Mouse (Mus musculus) liver, embryonic 15.5 days (tissue): Measurements from ENCODE around the gene Gna15. TPM values are rescaled to one million over a fixed set of nuclear protein-coding genes. Genes with fewer than 3 reads are reported as not detected.
A peak's percentile ranks its signal among the peaks of the same experiment; 100 is the strongest.

ENCODE experiments used
- ATAC-seq: fragments of 200-750 bp; cut with Nextera tagmentation; 2 replicates; pipeline ENCODE4 v1.8.0; 2017; ENCODE audit warnings: moderate number of reproducible peaks, mild to moderate bottlenecking, moderate library complexity; ENCODE audit not compliant: insufficient read depth
- H3K27ac ChIP-seq: fragments of 300-500 bp; sonication (generic); replicated peaks from 2 replicates; pipeline ENCODE4 v1.5.1; 2015; ENCODE audit warnings: mild to moderate bottlenecking, inconsistent platforms
- H3K27me3 ChIP-seq: fragments of 300-500 bp; sonication (generic); 2 replicates; pipeline ENCODE4 v1.6.1; 2015; ENCODE audit warnings: mild to moderate bottlenecking, inconsistent platforms
- H3K36me3 ChIP-seq: fragments of 300-500 bp; sonication (generic); replicated peaks from 2 replicates; pipeline ENCODE4 v1.6.1; 2015; ENCODE audit warnings: moderate library complexity, mild to moderate bottlenecking, inconsistent platforms
- H3K4me1 ChIP-seq: fragments of 300-500 bp; sonication (generic); replicated peaks from 2 replicates; pipeline ENCODE4 v1.6.1; 2015; ENCODE audit warnings: inconsistent platforms
- H3K4me2 ChIP-seq: fragments of 300-500 bp; sonication (generic); 2 replicates; pipeline ENCODE4 v1.6.1; 2015; ENCODE audit warnings: moderate library complexity, mild to moderate bottlenecking, inconsistent platforms
- H3K4me3 ChIP-seq: fragments of 300-500 bp; sonication (generic); replicated peaks from 2 replicates; pipeline ENCODE4 v1.5.1; 2015; ENCODE audit warnings: mild to moderate bottlenecking, inconsistent platforms
- H3K9ac ChIP-seq: fragments of 300-500 bp; sonication (generic); 2 replicates; pipeline ENCODE4 v1.6.1; 2015; ENCODE audit warnings: moderate library complexity, mild to moderate bottlenecking, inconsistent platforms
- H3K9me3 ChIP-seq: fragments of 300-500 bp; sonication (generic); replicated peaks from 2 replicates; pipeline ENCODE4 v1.6.1; 2016; ENCODE audit warnings: inconsistent platforms
- WGBS: fragments of 180-500 bp; shearing (Covaris S2); methylation state at CpG from one replicate; pipeline ENCODE4 v1.1.7; 2015; ENCODE audit warnings: mixed read lengths; ENCODE audit not compliant: insufficient replicate concordance; 5-methylcytosine and 5-hydroxymethylcytosine counted together
- polyA plus RNA-seq: library from polyadenylated mRNA; unstranded; fragments of >200 nt; fragmentation: Nextera tagmentation; extraction: Ambion mirVana; gene quantifications from 2 replicates; pipeline ENCODE4 v1.2.1, GENCODE M21; 2015

Gna15 gene
- polyA plus RNA-seq, result 4.3 and 5.6 TPM in 2 replicates

DNA sequence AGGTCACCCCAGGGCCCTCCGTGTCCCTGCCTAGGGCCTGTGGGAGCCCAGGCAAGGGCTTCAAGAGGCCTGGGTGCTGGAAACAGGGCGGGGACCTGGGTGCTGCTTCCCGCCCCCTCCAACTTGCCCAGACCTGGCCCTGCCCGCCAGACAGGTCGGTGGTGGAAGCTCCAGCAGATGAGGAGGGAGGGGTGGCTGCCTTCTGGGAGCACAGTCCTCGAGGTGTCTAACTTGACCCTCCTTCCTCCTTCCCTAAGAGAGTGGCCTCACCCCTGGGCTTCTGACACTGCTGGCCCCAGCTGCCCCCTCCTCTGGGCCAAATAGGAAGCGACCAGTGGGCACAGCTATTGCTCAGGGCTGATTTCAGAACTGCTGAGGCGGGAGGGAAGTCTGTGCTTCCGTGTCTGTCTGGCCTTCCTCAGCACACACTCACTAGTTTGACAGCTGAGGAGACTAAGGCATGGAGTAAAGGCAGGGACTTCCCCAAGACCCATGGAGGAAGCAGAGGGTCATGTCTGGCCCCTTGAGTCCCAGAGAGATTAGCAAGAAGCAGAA, at the start of gene Gna15:
Gene Gna15 (minus strand): TSS at position 175 of the 555 bp plus-strand sequence.
- peak; percentile 47 for ATAC-seq
- Histone ChIP-seq H3K4me3 (peak within 1 kb of the TSS; percentile 52), H3K27ac (peak within 1 kb of the TSS; percentile 78), H3K4me2 (peak within 1 kb of the TSS; percentile 69), H3K4me1 (peaks cover 50% of the 10 kb centered on the region), H3K27me3 (0 out of 2 replicates have a peak, but pooled peaks cover 4% of the 10 kb centered on the region), H3K9me3 (no peaks in the 10 kb centered on the region), H3K36me3 (0 out of 2 replicates have a peak, but pooled peaks cover 3% of the 10 kb centered on the region), H3K9ac (peak within 1 kb of the TSS; percentile 54)
- WGBS, result 1% methylated on average over 9 of the region's 9 CpGs

DNA sequence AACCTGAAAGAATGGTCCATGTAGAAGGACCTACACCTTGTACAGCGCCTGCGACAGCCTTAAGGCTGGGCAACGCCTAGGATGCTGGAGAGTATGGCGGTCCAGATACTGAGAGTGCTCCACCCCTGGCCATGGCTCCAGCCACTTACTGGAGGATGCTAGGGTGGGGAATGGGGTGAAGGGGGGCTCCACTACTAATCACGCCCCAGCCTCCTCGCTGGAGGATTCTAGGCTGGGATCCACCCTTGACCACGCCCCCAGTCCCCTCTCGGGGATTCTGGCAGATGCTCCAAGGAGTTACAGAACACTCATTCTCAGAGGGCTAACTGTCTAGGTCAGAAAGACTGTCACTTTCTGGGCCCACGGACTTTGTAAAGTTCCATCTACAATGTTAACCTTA, 49.0 kb upstream of the Gna15 start:
- ATAC-seq, result peak; percentile 57
- peaks cover 83% of the 10 kb centered on the region for H3K4me1 ChIP-seq
- peak overlapping the region; percentile 67 for H3K4me3 ChIP-seq
- H3K27me3 ChIP-seq, result peaks cover 68% of the 10 kb centered on the region
- H3K4me2 ChIP-seq, result peak overlapping the region; percentile 95
- peak overlapping the region; percentile 53 for H3K27ac ChIP-seq
- 21% methylated on average over 9 of the region's 9 CpGs for WGBS
- no peaks in the 10 kb centered on the region for H3K36me3 ChIP-seq
- H3K9me3 ChIP-seq, result no peaks in the 10 kb centered on the region
- H3K9ac ChIP-seq, result no peak overlapping the region

DNA sequence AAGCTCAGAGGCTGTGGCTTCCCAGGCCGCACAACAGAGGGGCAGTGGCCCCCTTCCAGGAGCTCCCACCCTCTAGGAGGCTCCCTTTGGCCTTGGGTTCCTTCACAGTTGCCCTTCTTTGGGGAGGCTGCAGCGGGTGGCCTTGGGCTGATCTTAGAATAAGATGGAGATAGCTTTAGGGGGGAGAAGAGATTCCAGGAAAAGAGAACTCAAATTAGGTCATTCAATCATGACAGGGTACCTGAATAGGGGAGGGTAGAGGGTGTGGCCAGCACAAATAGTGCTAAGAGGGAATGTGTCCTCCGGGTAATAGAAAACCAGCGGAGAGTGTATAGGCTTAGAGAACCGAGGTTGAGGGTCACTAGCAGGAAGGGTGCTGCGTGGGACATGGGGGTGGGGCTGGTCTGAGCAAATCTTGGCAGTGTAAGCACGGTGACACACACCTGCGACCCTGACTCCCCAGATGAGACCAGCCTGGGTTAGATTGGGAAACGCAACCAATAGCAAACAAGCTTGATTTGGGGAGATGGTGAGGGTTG, 48.2 kb upstream of the Gna15 start:
- 14% methylated on average over 9 of the region's 9 CpGs for WGBS
- Histone ChIP-seq H3K4me1 (peaks cover 83% of the 10 kb centered on the region), H3K27me3 (peaks cover 62% of the 10 kb centered on the region), H3K27ac (peak overlapping the region; percentile 53), H3K9ac (peak overlapping the region; percentile 30; the same call in 1 of the 2 replicates), H3K4me2 (peak overlapping the region; percentile 95), H3K9me3 (no peaks in the 10 kb centered on the region), H3K4me3 (peak overlapping the region; percentile 67), H3K36me3 (no peaks in the 10 kb centered on the region)
- 0 out of 2 replicates have a peak, but pooled peaks have one; percentile 1 for ATAC-seq

DNA sequence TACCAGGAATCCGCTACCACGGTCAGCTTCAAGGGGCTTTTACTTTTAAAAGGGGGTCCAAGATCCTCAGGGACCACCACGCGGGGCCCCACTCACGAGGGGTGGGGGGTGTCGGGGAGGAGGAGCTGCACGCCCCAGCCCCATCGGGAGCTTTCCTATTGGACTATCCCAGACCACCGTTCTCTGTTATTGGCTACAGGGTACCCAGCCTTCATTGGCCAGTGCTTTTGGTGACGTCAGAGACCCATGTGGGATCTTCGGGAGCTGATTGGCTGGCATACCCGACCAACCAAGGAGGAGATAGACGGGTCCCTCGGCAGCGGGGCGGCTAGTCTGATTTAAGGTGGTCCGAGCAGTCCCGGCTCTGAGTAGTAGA, 47.5 kb upstream of the Gna15 start:
- Histone ChIP-seq H3K9me3 (no peaks in the 10 kb centered on the region), H3K4me1 (peaks cover 83% of the 10 kb centered on the region), H3K4me2 (peak overlapping the region; percentile 95), H3K9ac (peak overlapping the region; percentile 55), H3K4me3 (peak overlapping the region; percentile 67), H3K27ac (peak overlapping the region; percentile 83), H3K27me3 (peaks cover 55% of the 10 kb centered on the region), H3K36me3 (no peaks in the 10 kb centered on the region)
- peak; percentile 85 for ATAC-seq
- under 1% methylated on average over 18 of the region's 18 CpGs for WGBS

DNA sequence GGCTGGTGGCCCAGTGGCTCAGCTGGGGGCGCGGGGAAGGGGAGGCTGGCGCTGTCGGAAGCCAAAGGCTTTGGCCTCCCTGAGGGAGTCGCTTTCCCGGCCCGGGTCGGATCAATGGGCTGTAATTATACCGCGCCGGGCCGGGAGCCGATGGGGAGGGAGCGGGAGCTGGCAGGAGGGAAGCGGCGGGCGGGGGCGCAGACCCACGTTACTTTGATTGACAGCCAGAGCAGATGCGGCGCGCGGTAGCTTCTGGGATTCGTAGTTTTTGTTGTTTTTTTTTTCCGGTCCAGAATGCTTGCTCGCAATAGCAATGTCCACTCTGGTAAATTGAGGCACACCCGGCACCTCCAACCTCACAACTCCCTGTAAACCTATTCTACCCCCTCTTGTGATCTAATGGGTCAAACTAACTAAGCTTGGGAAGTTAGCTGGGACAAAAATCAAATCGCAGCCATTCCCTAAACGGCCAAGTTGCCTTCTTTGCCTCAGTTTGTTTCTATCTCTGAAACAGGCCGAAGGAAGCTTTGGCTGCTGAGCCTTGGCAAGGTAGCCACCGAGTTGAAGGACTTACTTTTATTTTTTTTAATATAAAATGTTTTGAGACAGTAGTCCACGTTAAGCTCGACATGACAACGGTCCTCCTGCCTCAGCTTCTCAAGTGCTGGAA, 46.9 kb upstream of the Gna15 start:
- Histone ChIP-seq H3K4me3 (peak overlapping the region; percentile 67), H3K4me1 (peaks cover 79% of the 10 kb centered on the region), H3K9me3 (no peaks in the 10 kb centered on the region), H3K36me3 (peaks cover 4% of the 10 kb centered on the region), H3K4me2 (peak overlapping the region; percentile 95), H3K27me3 (peaks cover 50% of the 10 kb centered on the region), H3K9ac (peak overlapping the region; percentile 55), H3K27ac (peak overlapping the region; percentile 83)
- ATAC-seq, result peak; percentile 19
- WGBS, result under 1% methylated on average over 34 of the region's 34 CpGs

DNA sequence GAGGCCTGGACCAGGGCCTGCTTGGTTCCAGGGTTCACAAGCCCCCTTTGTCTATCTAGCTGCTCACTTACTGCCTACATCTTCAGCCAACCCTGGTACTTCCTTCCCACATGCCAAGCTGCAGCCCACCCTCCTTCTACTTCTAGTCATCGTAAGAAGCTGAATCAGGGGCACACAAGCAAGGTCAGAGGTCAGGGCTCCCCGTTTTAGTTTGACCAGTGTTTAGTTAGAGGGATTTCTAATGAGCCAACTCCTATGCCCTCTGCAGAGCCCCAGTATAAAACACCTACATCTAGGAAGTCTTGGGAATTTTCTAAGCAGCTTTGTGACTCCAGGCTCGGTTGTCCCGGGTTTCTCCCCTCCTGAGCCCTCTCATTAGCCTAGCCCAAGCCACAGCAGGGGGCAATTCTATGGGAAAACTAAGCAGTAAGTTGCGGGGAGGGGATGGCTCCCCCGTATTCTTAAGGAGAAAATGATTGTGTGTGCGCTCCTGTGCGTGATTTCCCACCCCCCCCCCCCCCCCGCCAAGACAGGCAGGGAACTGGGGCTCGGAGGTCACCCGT, 46.3 kb upstream of the Gna15 start:
- H3K9ac ChIP-seq, result peak overlapping the region; percentile 55
- peak overlapping the region; percentile 67 for H3K4me3 ChIP-seq
- H3K27ac ChIP-seq, result peak overlapping the region; percentile 83
- H3K27me3 ChIP-seq, result peaks cover 43% of the 10 kb centered on the region
- 17% methylated on average over 9 of the region's 11 CpGs for WGBS
- ATAC-seq, result no peak
- H3K4me2 ChIP-seq, result peak overlapping the region; percentile 95
- peaks cover 11% of the 10 kb centered on the region for H3K36me3 ChIP-seq
- H3K9me3 ChIP-seq, result no peaks in the 10 kb centered on the region
- H3K4me1 ChIP-seq, result peaks cover 78% of the 10 kb centered on the region

DNA sequence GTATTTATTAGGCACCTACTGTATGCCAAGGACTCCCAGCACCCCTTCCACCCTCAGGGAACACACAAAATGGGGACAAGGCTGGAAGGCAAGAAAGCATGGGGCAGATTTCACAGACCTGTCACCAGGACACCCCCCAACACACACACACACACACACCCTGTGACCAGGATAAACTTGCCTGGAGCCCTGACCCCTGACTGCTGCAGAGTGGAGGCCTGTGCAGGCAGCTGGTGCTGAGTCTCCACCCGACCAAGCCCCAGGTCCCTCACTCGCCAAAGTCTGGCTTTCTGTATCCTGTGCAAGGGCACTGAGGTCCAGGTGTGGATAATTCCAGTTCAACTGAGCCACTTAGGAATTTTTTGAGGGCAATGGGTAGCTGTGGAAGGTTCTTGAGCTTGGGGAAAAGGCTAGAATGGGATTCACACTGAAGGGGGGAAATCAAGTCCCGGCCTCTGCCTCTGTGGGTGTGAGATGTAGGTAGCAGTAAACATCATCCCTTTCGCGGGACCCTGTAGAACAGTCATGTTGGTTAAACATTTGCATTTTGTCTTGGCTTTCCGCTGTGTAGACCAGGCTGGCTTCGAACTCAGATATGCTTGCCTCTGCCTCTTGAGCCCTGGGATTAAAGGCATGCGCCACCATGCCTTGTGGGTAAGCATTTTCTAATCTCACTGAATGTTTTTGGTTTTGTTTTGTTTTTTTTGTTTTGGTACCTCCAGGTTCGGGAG, 45.6 kb upstream of the Gna15 start:
- no peak for ATAC-seq
- H3K4me3 ChIP-seq, result no peak overlapping the region
- H3K27ac ChIP-seq, result no peak overlapping the region
- no peak overlapping the region for H3K9ac ChIP-seq
- no peaks in the 10 kb centered on the region for H3K9me3 ChIP-seq
- peaks cover 78% of the 10 kb centered on the region for H3K4me1 ChIP-seq
- H3K36me3 ChIP-seq, result peaks cover 17% of the 10 kb centered on the region
- peaks cover 37% of the 10 kb centered on the region for H3K27me3 ChIP-seq
- H3K4me2 ChIP-seq, result peak overlapping the region; percentile 95; the same call in 1 of the 2 replicates
- WGBS, result 62% methylated on average over 9 of the region's 9 CpGs

DNA sequence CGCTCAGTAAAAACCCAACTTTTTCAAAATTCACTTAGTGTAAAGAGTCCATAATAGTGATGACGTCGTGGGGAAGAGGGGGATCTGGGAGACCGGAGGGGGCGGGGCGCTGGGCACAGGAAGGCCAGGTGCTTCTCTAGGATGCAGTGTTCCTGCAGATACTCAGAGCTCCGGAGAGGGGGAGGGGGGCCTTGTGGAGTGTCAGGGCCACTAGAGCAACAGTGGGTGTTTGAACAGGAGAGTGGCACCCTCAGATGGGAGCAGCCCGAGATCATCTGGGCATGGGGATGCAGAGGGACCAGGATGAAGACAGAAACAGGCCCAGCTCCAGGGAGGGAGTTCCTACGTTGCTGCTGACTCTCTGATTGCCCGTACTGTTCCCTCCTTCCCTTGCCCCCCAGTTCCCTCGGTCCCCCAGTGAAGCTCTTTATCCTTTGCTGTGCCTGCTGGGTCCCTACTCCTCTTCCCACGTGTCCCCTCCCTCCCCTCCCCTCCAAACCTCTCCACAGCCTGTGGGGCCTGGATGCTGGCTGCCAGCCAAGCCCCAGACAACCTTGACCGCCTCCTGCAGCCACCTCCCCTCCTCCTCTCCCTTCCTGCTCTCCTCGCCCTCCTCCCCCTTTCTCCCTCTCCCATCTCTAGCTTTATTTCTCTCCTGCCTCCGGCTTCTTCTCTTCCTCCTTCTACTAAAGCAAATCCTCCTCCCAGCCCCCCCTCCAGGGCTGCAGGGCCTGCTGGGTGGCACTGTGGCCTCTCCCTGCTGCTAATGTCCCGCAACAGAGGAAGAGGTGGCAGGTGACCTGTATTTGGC, 44.6 kb upstream of the Gna15 start:
- H3K9ac ChIP-seq, result no peak overlapping the region
- WGBS, result 21% methylated on average over 16 of the region's 16 CpGs
- H3K4me2 ChIP-seq, result no peak overlapping the region; the same call in 1 of the 2 replicates
- no peaks in the 10 kb centered on the region for H3K9me3 ChIP-seq
- H3K27ac ChIP-seq, result 0 out of 2 replicates have a peak overlapping the region, but pooled peaks have one; percentile 29
- ATAC-seq, result no peak
- H3K36me3 ChIP-seq, result peaks cover 28% of the 10 kb centered on the region
- H3K27me3 ChIP-seq, result peaks cover 26% of the 10 kb centered on the region
- H3K4me3 ChIP-seq, result no peak overlapping the region
- H3K4me1 ChIP-seq, result peaks cover 78% of the 10 kb centered on the region

DNA sequence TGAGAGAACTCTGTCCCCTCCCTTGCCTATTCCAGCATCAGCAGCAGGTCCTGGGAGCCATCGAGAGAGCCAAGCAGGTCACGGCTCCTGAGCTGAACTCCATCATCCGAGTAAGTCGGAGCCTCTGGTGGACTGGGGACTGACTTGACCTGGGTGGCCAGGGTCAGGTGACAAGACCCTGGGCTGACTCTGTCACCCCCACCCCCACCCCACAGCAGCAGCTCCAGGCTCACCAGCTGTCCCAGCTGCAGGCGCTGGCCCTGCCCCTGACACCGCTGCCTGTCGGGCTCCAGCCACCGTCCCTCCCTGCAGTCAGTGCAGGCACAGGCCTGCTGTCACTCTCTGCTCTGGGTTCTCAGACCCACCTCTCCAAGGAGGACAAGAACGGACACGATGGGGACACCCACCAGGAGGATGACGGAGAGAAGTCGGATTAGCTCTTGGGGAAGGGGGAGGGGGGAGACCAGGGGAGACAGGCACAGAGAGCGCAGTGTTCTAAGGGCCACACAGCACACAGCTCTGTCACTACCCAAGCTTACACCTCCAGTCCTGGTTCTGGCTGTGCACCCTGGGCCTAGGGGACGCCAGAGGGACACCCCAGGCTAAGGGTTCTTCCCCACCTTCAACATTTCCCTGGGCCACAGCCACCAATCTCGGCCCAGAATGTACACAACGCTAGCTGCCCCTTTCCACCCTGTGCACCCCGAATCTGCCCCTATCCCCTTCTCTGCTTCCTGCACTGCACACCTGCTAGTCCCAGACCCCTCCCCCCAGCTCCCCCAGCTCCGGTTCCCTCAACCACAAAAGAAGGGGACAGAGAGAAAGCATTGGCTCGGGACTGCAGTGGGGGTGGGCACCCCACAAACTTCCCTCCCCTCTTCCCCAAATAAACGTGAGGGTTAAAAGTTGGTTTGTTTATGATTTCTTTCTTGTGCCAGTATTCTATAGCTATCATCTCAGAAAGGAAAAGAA, 41.5 kb upstream of the Gna15 start:
- H3K4me3 ChIP-seq, result no peak overlapping the region
- ATAC-seq, result no peak
- H3K27ac ChIP-seq, result no peak overlapping the region
- no peaks in the 10 kb centered on the region for H3K9me3 ChIP-seq
- no peak overlapping the region for H3K4me2 ChIP-seq
- 65% methylated on average over 20 of the region's 20 CpGs for WGBS
- H3K27me3 ChIP-seq, result peaks cover 12% of the 10 kb centered on the region; the same call in 1 of the 2 replicates
- H3K4me1 ChIP-seq, result peaks cover 78% of the 10 kb centered on the region
- no peak overlapping the region for H3K9ac ChIP-seq
- peaks cover 40% of the 10 kb centered on the region for H3K36me3 ChIP-seq
